Mouse (Mus musculus) heart, embryonic 14.5 days (tissue): ENCODE data around the gene Acsm2. TPM values are rescaled to one million over a fixed set of nuclear protein-coding genes. Genes with fewer than 3 reads are reported as not detected.

Source experiments
- ATAC-seq: fragments of 200-750 bp; cut with Nextera tagmentation; 2 replicates; pipeline ENCODE4 v1.8.0; 2017; ENCODE audit warnings: low read depth, moderate TSS enrichment; ENCODE audit not compliant: insufficient number of reproducible peaks, insufficient read depth, low FRiP score
- H3K27ac ChIP-seq, 2 experiments: fragments of 200-500 bp in 1 of 2; fragments of 300-500 bp in 1 of 2; sonication (generic) in 1 of 2; replicated peaks in 1 of 2; 2 replicates each; pipeline ENCODE4 v1.5.1; 2012 to 2014; ENCODE audit warnings: low read depth in 2 of 2, low read length in 2 of 2, control low read depth in 1 of 2, mild to moderate bottlenecking in 1 of 2, mixed read lengths in 1 of 2; ENCODE audit not compliant: control insufficient read depth in 1 of 2, insufficient read depth in 1 of 2
- H3K27me3 ChIP-seq: fragments of 300-500 bp; sonication (generic); 2 replicates; pipeline ENCODE4 v1.6.1; 2014; ENCODE audit warnings: mild to moderate bottlenecking, low read length, control low read depth; ENCODE audit not compliant: control insufficient read depth, insufficient read depth
- H3K36me3 ChIP-seq: fragments of 300-500 bp; sonication (generic); 2 replicates; pipeline ENCODE4 v1.6.1; 2014; ENCODE audit warnings: mild to moderate bottlenecking, control low read depth, low read length, mixed read lengths; ENCODE audit not compliant: control insufficient read depth, insufficient read depth
- H3K4me1 ChIP-seq, 2 experiments: fragments of 200-500 bp in 1 of 2; fragments of 300-500 bp in 1 of 2; sonication (generic) in 1 of 2; 2 replicates each; pipeline ENCODE4 v1.6.1; 2012 to 2014; ENCODE audit warnings: low read length in 2 of 2, control low read depth in 1 of 2, mixed read lengths in 1 of 2; ENCODE audit not compliant: control insufficient read depth in 2 of 2, insufficient read depth in 2 of 2
- H3K4me2 ChIP-seq: fragments of 300-500 bp; sonication (generic); 2 replicates; pipeline ENCODE4 v1.6.1; 2014; ENCODE audit warnings: mild to moderate bottlenecking, low read length
- H3K4me3 ChIP-seq, 2 experiments: fragments of 200-500 bp in 1 of 2; fragments of 300-500 bp in 1 of 2; sonication (generic) in 1 of 2; 2 replicates each; pipeline ENCODE4 v1.5.1; 2012 to 2014; ENCODE audit warnings: low read length in 2 of 2, mild to moderate bottlenecking in 2 of 2, control low read depth in 1 of 2, low read depth in 1 of 2, moderate library complexity in 1 of 2; ENCODE audit not compliant: control insufficient read depth in 1 of 2, insufficient read depth in 1 of 2
- H3K9ac ChIP-seq: fragments of 300-500 bp; sonication (generic); 2 replicates; pipeline ENCODE4 v1.6.1; 2014; ENCODE audit warnings: mild to moderate bottlenecking, low read length
- H3K9me3 ChIP-seq: fragments of 300-500 bp; sonication (generic); 2 replicates; pipeline ENCODE4 v1.6.1; 2016; ENCODE audit warnings: low read length, control low read depth; ENCODE audit not compliant: control insufficient read depth
- WGBS: fragments of 180-500 bp; shearing (Covaris S2); extraction: QIAGEN DNeasy Blood & Tissue Kit; methylation state at CpG from one replicate; pipeline ENCODE4 v1.1.7; 2014; 5-methylcytosine and 5-hydroxymethylcytosine counted together
- polyA plus RNA-seq: library from polyadenylated mRNA; unstranded; fragments of >200 nt; fragmentation: Nextera tagmentation; extraction: Ambion mirVana; gene quantifications from 2 replicates; pipeline ENCODE4 v1.2.1, GENCODE M21; 2014

The Acsm2 gene
- polyA plus RNA-seq, 1 experiment from 2014 or later = not detected

DNA sequence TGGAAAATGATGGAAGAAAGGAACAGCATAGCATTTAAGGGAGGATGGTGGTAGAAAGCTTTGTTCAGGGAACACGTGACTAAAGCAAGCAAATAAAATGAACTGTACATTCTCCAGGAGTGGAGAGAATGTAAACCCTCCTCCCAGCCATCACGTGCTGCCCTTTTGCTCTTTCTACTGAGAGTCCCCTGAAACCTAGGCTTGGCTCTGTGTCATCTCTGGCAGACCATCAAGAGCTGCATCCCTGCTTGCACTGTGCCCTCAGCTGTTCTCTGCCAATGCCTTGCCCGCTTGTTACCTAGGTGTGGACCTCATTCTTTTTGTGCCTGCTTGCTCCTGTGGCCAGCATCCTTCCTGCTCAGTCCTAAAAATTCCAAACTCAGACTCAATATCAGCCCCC, 32.3 kb upstream of the Acsm2 start:
- ATAC-seq = no peak
- Histone ChIP-seq H3K36me3 (no peaks in the 10 kb centered on the region), H3K27ac (no peak overlapping the region), H3K27me3 (no peaks in the 10 kb centered on the region), H3K9ac (no peak overlapping the region), H3K9me3 (no peaks in the 10 kb centered on the region), H3K4me3 (no peak overlapping the region), H3K4me1 (no peaks in the 10 kb centered on the region), H3K4me2 (no peak overlapping the region)
- WGBS = 64% methylated on average over 3 of the region's 3 CpGs

GRCm38 (mm10) chr7:119522385-119522784, 31.8 kb upstream of the Acsm2 start:
- Histone ChIP-seq H3K36me3 (no peaks in the 10 kb centered on the region), H3K4me2 (no peak overlapping the region), H3K4me3 (no peak overlapping the region), H3K9ac (no peak overlapping the region), H3K4me1 (no peaks in the 10 kb centered on the region), H3K27ac (no peak overlapping the region), H3K9me3 (no peaks in the 10 kb centered on the region), H3K27me3 (no peaks in the 10 kb centered on the region)
- 58% methylated on average over 1 of the region's 1 CpGs for WGBS
- no peak for ATAC-seq

- H3K4me3 ChIP-seq = no peak within 1 kb of the TSS
- no peak within 1 kb of the TSS for H3K27ac ChIP-seq
- no peaks in the 10 kb centered on the region for H3K36me3 ChIP-seq
- no peaks in the 10 kb centered on the region for H3K4me1 ChIP-seq
- no peak within 1 kb of the TSS for H3K4me2 ChIP-seq
- no peaks in the 10 kb centered on the region for H3K27me3 ChIP-seq
- H3K9ac ChIP-seq = no peak within 1 kb of the TSS
- ATAC-seq = no peak
- no peaks in the 10 kb centered on the region for H3K9me3 ChIP-seq
- 67% methylated on average over 4 of the region's 4 CpGs for WGBS
These were observed 30.8 kb upstream of the Acsm2 start, which contains the start of gene Pdilt for GRCm38 (mm10) chr7:119523389-119523788. Pdilt (minus strand) TSS chr7:119523489.

DNA sequence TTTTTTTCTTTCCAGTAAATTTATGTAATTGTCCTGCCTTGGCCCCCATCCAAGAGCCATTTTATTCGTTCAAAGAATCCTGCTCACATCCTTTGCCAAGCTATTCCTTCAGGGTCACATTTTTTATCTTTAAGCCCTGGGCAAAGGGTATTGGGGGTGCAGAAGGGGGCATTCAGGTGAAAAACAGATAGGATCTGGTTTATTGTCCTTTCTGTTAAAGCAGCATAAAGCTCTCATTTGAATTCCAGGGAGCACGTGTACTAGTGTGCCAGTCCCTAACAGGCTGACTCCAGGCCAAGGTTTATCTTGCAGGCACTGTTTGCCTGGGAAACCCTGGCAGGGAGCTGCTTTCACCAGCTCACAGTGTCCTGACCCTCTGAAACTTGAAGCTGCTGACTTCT, 28.3 kb upstream of the Acsm2 start:
- ATAC-seq = no peak
- Histone ChIP-seq H3K27ac (no peak overlapping the region), H3K9ac (no peak overlapping the region), H3K9me3 (no peaks in the 10 kb centered on the region), H3K36me3 (no peaks in the 10 kb centered on the region), H3K4me3 (no peak overlapping the region), H3K4me2 (no peak overlapping the region), H3K27me3 (no peaks in the 10 kb centered on the region), H3K4me1 (no peaks in the 10 kb centered on the region)
- WGBS = 32% methylated on average over 2 of the region's 2 CpGs

DNA sequence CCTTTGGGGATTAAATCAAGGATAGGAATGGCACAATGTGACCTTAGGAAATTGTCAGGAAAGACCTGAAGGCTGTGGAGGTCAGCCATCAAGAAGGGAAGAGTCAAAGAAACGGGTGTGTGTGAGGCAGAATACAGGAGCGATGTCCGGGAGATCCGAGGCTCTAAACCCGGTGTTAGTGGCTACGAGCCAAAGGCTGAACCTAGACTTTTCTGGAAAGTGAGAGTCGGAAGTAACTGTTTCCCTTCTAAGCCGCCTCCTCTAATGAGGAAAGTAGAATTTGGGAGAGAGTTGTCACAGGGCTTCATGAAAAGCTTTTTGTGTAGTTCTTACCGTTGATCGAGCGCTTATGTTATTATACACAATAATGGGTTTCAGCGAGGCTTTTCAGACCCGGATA, 27.7 kb upstream of the Acsm2 start:
- Histone ChIP-seq H3K27me3 (no peaks in the 10 kb centered on the region), H3K9ac (no peak overlapping the region), H3K27ac (no peak overlapping the region), H3K4me1 (no peaks in the 10 kb centered on the region), H3K9me3 (no peaks in the 10 kb centered on the region), H3K4me2 (no peak overlapping the region), H3K36me3 (no peaks in the 10 kb centered on the region), H3K4me3 (no peak overlapping the region)
- ATAC-seq = no peak
- 77% methylated on average over 13 of the region's 13 CpGs for WGBS

DNA sequence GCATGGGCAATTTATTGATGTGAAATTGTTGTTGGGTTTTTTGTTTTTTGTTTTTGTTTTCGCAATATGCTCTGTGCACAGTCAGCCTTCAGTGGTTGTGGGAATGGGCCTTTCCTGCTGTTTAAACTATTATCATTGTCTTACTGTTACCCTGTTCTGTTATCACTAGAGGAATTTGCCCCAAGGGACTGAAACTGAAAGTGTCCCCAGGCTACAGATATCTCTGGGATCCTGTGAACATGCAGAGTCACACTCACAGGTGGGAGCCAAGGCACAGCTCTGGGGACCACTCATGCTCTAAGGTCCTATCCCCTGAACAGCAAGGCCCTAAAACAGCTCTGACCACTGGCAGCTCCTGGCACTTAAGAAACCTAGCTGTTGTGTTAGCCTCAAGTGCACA, 27.0 kb upstream of the Acsm2 start:
- no peaks in the 10 kb centered on the region for H3K9me3 ChIP-seq
- no peak overlapping the region for H3K27ac ChIP-seq
- H3K4me3 ChIP-seq = no peak overlapping the region
- H3K27me3 ChIP-seq = no peaks in the 10 kb centered on the region
- 86% methylated on average over 1 of the region's 1 CpGs for WGBS
- no peak for ATAC-seq
- H3K36me3 ChIP-seq = no peaks in the 10 kb centered on the region
- no peaks in the 10 kb centered on the region for H3K4me1 ChIP-seq
- H3K9ac ChIP-seq = no peak overlapping the region
- no peak overlapping the region for H3K4me2 ChIP-seq

DNA sequence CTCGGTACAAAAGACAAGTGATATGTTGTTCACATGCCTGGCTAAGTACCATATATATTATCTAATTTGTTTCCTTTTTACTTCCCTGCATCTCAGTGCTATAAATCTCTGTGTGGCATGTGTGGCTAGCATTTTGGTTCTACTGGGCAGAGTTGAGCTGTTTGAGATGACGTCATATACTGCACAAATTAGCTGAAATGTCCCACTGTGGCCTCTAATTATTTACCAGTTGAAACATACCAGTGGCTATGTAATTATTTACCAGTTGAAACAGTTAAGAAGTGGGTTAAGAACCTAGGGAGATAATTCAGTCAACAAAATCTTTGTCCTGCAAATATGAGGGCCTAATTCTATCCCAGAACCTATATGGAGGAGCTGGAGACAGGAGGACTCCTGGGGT, 26.6 kb upstream of the Acsm2 start:
- 71% methylated on average over 2 of the region's 2 CpGs for WGBS
- ATAC-seq = no peak
- Histone ChIP-seq H3K9me3 (no peaks in the 10 kb centered on the region), H3K27ac (no peak overlapping the region), H3K4me3 (no peak overlapping the region), H3K27me3 (no peaks in the 10 kb centered on the region), H3K4me2 (no peak overlapping the region), H3K36me3 (no peaks in the 10 kb centered on the region), H3K4me1 (no peaks in the 10 kb centered on the region), H3K9ac (no peak overlapping the region)

DNA sequence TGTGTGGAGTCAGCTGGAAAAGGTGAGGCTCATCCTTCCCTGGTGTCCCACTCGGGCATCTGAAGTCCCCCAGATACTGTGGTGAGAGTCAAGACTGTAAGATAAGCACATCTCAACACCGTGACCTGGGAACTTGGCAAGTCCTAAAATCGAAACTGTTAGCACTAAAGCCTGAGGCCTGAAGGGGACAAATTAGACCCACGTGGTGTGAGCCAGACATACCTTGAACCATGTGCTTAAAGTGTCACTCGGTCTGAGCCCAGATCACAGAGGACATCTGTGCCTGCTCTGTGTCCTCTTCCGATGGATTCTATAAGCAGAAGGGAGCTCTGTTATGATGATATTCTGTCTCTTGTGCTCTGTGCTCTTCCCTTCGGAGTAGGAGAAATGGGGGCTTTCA, 25.5 kb upstream of the Acsm2 start:
- no peaks in the 10 kb centered on the region for H3K36me3 ChIP-seq
- H3K4me3 ChIP-seq = no peak overlapping the region
- no peak overlapping the region for H3K9ac ChIP-seq
- no peak for ATAC-seq
- H3K9me3 ChIP-seq = no peaks in the 10 kb centered on the region
- no peak overlapping the region for H3K27ac ChIP-seq
- H3K27me3 ChIP-seq = no peaks in the 10 kb centered on the region
- WGBS = 60% methylated on average over 7 of the region's 7 CpGs
- no peaks in the 10 kb centered on the region for H3K4me1 ChIP-seq
- H3K4me2 ChIP-seq = no peak overlapping the region
